Mouse (Mus musculus) urinary bladder, postnatal 14 days (tissue): ENCODE measurements around the gene Nod2.
"Not testable (repeated sequence)": the region's sequence is repeated elsewhere in the genome, so short reads cannot be mapped to it uniquely, and the experiment has no call there.

ENCODE experiments used
- DNase-seq: peaks from one replicate; pipeline ENCODE4 v3.0.0; 2021; ENCODE audit warnings: low spot score

Gene Nod2

GRCm38 (mm10) chr8:88633343-88633765, 13.8 kb upstream of the Nod2 start:
- no peak for DNase-seq

- DNase-seq, result no peak
Measured at GRCm38 (mm10) chr8:88635474-88636397, 11.4 kb upstream of the Nod2 start, which contains the start of gene Snx20. TSS of gene Snx20 (minus strand) at chr8:88636128.

GRCm38 (mm10) chr8:88637092-88638000, 9.8 kb upstream of the Nod2 start:
- no peak for DNase-seq

- no peak for DNase-seq
Measured at GRCm38 (mm10) chr8:88638908-88639307, 8.2 kb upstream of the Nod2 start.

- DNase-seq, result no peak
Measured at GRCm38 (mm10) chr8:88642734-88643564, 4.2 kb upstream of the Nod2 start.

GRCm38 (mm10) chr8:88648322-88648721, 1.2 kb downstream of the Nod2 start:
- DNase-seq, result no peak

GRCm38 (mm10) chr8:88650016-88650708, 3.0 kb downstream of the Nod2 start:
- no peak for DNase-seq

GRCm38 (mm10) chr8:88651122-88651521, 4.0 kb downstream of the Nod2 start:
- not testable (repeated sequence) for DNase-seq

GRCm38 (mm10) chr8:88655334-88655733, 8.2 kb downstream of the Nod2 start:
- DNase-seq, result no peak

GRCm38 (mm10) chr8:88659873-88660272, 12.8 kb downstream of the Nod2 start:
- DNase-seq, result no peak

- DNase-seq, result no peak
Measured at GRCm38 (mm10) chr8:88662401-88662821, 15.3 kb downstream of the Nod2 start.

GRCm38 (mm10) chr8:88664121-88664520, 17.0 kb downstream of the Nod2 start:
- DNase-seq, result no peak

- DNase-seq, result no peak
Measured at GRCm38 (mm10) chr8:88664947-88665346, 17.8 kb downstream of the Nod2 start.

- no peak for DNase-seq
Measured at GRCm38 (mm10) chr8:88666435-88666834, 19.3 kb downstream of the Nod2 start.

GRCm38 (mm10) chr8:88668400-88669086, 21.4 kb downstream of the Nod2 start:
- DNase-seq, result no peak

GRCm38 (mm10) chr8:88670782-88671181, 23.7 kb downstream of the Nod2 start:
- DNase-seq, result no peak

GRCm38 (mm10) chr8:88671575-88671974, 24.5 kb downstream of the Nod2 start:
- DNase-seq, result no peak

GRCm38 (mm10) chr8:88673859-88674258, 26.7 kb downstream of the Nod2 start:
- no peak for DNase-seq

- DNase-seq, result no peak
Measured at GRCm38 (mm10) chr8:88675372-88676165, 28.5 kb downstream of the Nod2 start.

- no peak for DNase-seq
Measured at GRCm38 (mm10) chr8:88677071-88677470, 30.0 kb downstream of the Nod2 start.
